ENCODE assay signal across 9 mouse cellular contexts in genomic region chr2:180657394-180658013, GRCm38 (mm10). TPM values are rescaled to one million over a fixed set of nuclear protein-coding genes. Genes with fewer than 3 reads are reported as not detected.
DNase-seq lines count a peak whose midpoint lies in the region; ATAC-seq and TF ChIP-seq lines count a peak whose summit lies in the region.
"Had no signal": no experiment of that assay in that cellular context is flagged by ENCODE, and none has a peak within 500 bp of the region (broad histone marks: within the 10 kb centered on the region; RNA-seq: fewer than 3 reads in every experiment).

No protein-coding gene starts in this region.

- peak; percentile 90 for ATAC-seq in common myeloid progenitor, adult 5-6 weeks (replicated peaks; ENCODE audit: low read depth, poor library complexity, severe bottlenecking)
- ATAC-seq in intestine, postnatal 0 days = peak; percentile 51
- ATAC-seq in limb, embryonic 12.5 days (ENCODE audit: insufficient number of reproducible peaks, insufficient read depth, low FRiP score, low TSS enrichment, low read depth) = peak; percentile 58; the same call in 1 of the 2 replicates
- ATAC-seq in midbrain, embryonic 16.5 days = peak; percentile 55; the same call in 1 of the 2 replicates

- no peak overlapping the region for H3K4me2 ChIP-seq in intestine, postnatal 0 days (replicated peaks; ENCODE audit: low read depth)
- H3K4me2 ChIP-seq in limb, embryonic 12.5 days = no peak overlapping the region
- H3K4me2 ChIP-seq in midbrain, embryonic 16.5 days (ENCODE audit: low read length) = no peak overlapping the region
- H3K4me2 ChIP-seq: embryonic facial prominence, embryonic 13.5 days had no signal

- H3K9ac ChIP-seq in intestine, postnatal 0 days (ENCODE audit: low read depth, low read length) = no peak overlapping the region
- no peak overlapping the region for H3K9ac ChIP-seq in limb, embryonic 12.5 days (replicated peaks)
- H3K9ac ChIP-seq in midbrain, embryonic 16.5 days (ENCODE audit: low read depth, low read length) = no peak overlapping the region
- H3K9ac ChIP-seq: embryonic facial prominence, embryonic 13.5 days had no signal

- H3K27ac ChIP-seq in intestine, postnatal 0 days (ENCODE audit: low read depth, low read length) = no peak overlapping the region
- no peak overlapping the region for H3K27ac ChIP-seq in limb, embryonic 12.5 days
- H3K27ac ChIP-seq in midbrain, embryonic 16.5 days (ENCODE audit: low read length) = no peak overlapping the region
- H3K27ac ChIP-seq: embryonic facial prominence, embryonic 13.5 days had no signal

- 83% methylated on average over 4 of the region's 4 CpGs for WGBS in intestine, postnatal 0 days
- 81% methylated on average over 4 of the region's 4 CpGs for WGBS in limb, embryonic 12.5 days
- 79% methylated on average over 4 of the region's 4 CpGs for WGBS in midbrain, embryonic 16.5 days

- peak; percentile 92 for TF ChIP-seq CTCF in intestine, postnatal 0 days (IDR thresholded peaks at IDR 0.05; ENCODE audit: low read depth)

- H3K36me3 ChIP-seq in intestine, postnatal 0 days (ENCODE audit: control insufficient read depth, insufficient read depth) = peaks cover 19% of the 10 kb centered on the region
- peaks cover 25% of the 10 kb centered on the region for H3K36me3 ChIP-seq in limb, embryonic 12.5 days
- peaks cover 10% of the 10 kb centered on the region; the same call in 1 of the 2 replicates for H3K36me3 ChIP-seq in midbrain, embryonic 16.5 days (ENCODE audit: control insufficient read depth, insufficient read depth, low read length)

- DNase-seq in 3134 (ENCODE audit: extremely low read depth, insufficient read length, low spot score) = peak; percentile 41
- peak; percentile 65 for DNase-seq in WW6 (ENCODE audit: low read depth, low spot score)
- DNase-seq in gastrocnemius, postnatal 10 days = peak; percentile 72
- DNase-seq in spleen, postnatal 36 days (ENCODE audit: low spot score in 2 of 2) = peak; percentile 51 to 52

- H3K9me3 ChIP-seq in intestine, postnatal 0 days (ENCODE audit: control insufficient read depth) = no peaks in the 10 kb centered on the region
- H3K9me3 ChIP-seq in limb, embryonic 12.5 days = no peaks in the 10 kb centered on the region
- H3K9me3 ChIP-seq in midbrain, embryonic 16.5 days (replicated peaks; ENCODE audit: control insufficient read depth, low read length, poor library complexity, severe bottlenecking) = no peaks in the 10 kb centered on the region
- H3K9me3 ChIP-seq: embryonic facial prominence, embryonic 13.5 days had no signal

- H3K27me3 ChIP-seq in intestine, postnatal 0 days (replicated peaks; ENCODE audit: control insufficient read depth, insufficient read depth, low read length) = no peaks in the 10 kb centered on the region
- H3K27me3 ChIP-seq in limb, embryonic 12.5 days = peaks cover 14% of the 10 kb centered on the region
- no peaks in the 10 kb centered on the region for H3K27me3 ChIP-seq in midbrain, embryonic 16.5 days (ENCODE audit: control insufficient read depth, insufficient read depth, low read depth, low read length)
- H3K27me3 ChIP-seq: embryonic facial prominence, embryonic 13.5 days had no signal

- H3K4me1 ChIP-seq in intestine, postnatal 0 days (replicated peaks; ENCODE audit: control insufficient read depth, insufficient read depth, low read length) = no peaks in the 10 kb centered on the region
- H3K4me1 ChIP-seq in limb, embryonic 12.5 days (replicated peaks) = peaks cover 10% of the 10 kb centered on the region; the same call in 1 of the 2 replicates
- peaks cover 7% of the 10 kb centered on the region; the same call in 1 of the 2 replicates for H3K4me1 ChIP-seq in midbrain, embryonic 16.5 days (ENCODE audit: control insufficient read depth, insufficient read depth, low read length)

- no peak overlapping the region for H3K4me3 ChIP-seq in intestine, postnatal 0 days (ENCODE audit: low read depth, low read length)
- no peak overlapping the region for H3K4me3 ChIP-seq in limb, embryonic 12.5 days (replicated peaks)
- H3K4me3 ChIP-seq in midbrain, embryonic 16.5 days (ENCODE audit: low read depth, low read length) = no peak overlapping the region
- H3K4me3 ChIP-seq: embryonic facial prominence, embryonic 13.5 days had no signal

RNA-seq across cellular contexts. Expression of gene Tcfl5, which starts 15.0 kb away (rescaled TPM):
- total RNA-seq in common myeloid progenitor, adult 5-6 weeks (2017) = not detected in 2 replicates
- total RNA-seq in gastrocnemius, postnatal 10 days (2021) = under 1 TPM; 0.28 to 0.41 TPM
- polyA plus RNA-seq in intestine, postnatal 0 days (2015; fragmentation: Nextera tagmentation; extraction: Ambion mirVana) = 0.07 TPM in 2 replicates
- 0.30 and 0.47 TPM in 2 replicates for polyA plus RNA-seq in limb, embryonic 12.5 days (2016; fragmentation: Nextera tagmentation; extraction: Ambion mirVana)
- 0.42 and 0.55 TPM in 2 replicates for polyA plus RNA-seq in midbrain, embryonic 16.5 days (2015; fragmentation: Nextera tagmentation; extraction: Ambion mirVana)

RNA-seq across cellular contexts. Expression of gene Dido1, which starts 52.3 kb away (rescaled TPM):
- 64.8 and 81.1 TPM in 2 replicates for total RNA-seq in common myeloid progenitor, adult 5-6 weeks (2017)
- total RNA-seq in gastrocnemius, postnatal 10 days (2021) = 10 to 100 TPM; 21.4 to 32.2 TPM
- 7.8 and 9.3 TPM in 2 replicates for polyA plus RNA-seq in intestine, postnatal 0 days (2015; fragmentation: Nextera tagmentation; extraction: Ambion mirVana)
- polyA plus RNA-seq in limb, embryonic 12.5 days (2016; fragmentation: Nextera tagmentation; extraction: Ambion mirVana) = 36.1 and 38.2 TPM in 2 replicates
- 23.9 and 26.8 TPM in 2 replicates for polyA plus RNA-seq in midbrain, embryonic 16.5 days (2015; fragmentation: Nextera tagmentation; extraction: Ambion mirVana)

RNA-seq across cellular contexts. Expression of gene Gid8, which starts 52.4 kb away (rescaled TPM):
- 78.3 and 83.0 TPM in 2 replicates for total RNA-seq in common myeloid progenitor, adult 5-6 weeks (2017)
- 10 to 100 TPM; 50.4 to 51.6 TPM for total RNA-seq in gastrocnemius, postnatal 10 days (2021)
- 36.6 and 38.0 TPM in 2 replicates for polyA plus RNA-seq in intestine, postnatal 0 days (2015; fragmentation: Nextera tagmentation; extraction: Ambion mirVana)
- 60.7 and 60.9 TPM in 2 replicates for polyA plus RNA-seq in limb, embryonic 12.5 days (2016; fragmentation: Nextera tagmentation; extraction: Ambion mirVana)
- 55.1 and 57.1 TPM in 2 replicates for polyA plus RNA-seq in midbrain, embryonic 16.5 days (2015; fragmentation: Nextera tagmentation; extraction: Ambion mirVana)

RNA-seq across cellular contexts. Expression of gene Col9a3, which starts 59.9 kb away (rescaled TPM):
- total RNA-seq in common myeloid progenitor, adult 5-6 weeks (2017) = not detected in 2 replicates
- 1 to 10 TPM; 1.0 to 1.4 TPM for total RNA-seq in gastrocnemius, postnatal 10 days (2021)
- polyA plus RNA-seq in intestine, postnatal 0 days (2015; fragmentation: Nextera tagmentation; extraction: Ambion mirVana) = 1.1 and 1.3 TPM in 2 replicates
- 196 and 224 TPM in 2 replicates for polyA plus RNA-seq in limb, embryonic 12.5 days (2016; fragmentation: Nextera tagmentation; extraction: Ambion mirVana)
- 40.4 and 43.2 TPM in 2 replicates for polyA plus RNA-seq in midbrain, embryonic 16.5 days (2015; fragmentation: Nextera tagmentation; extraction: Ambion mirVana)
